Mouse (Mus musculus) ES-E14 (cell line): ENCODE measurements around the gene Ksr2. TPM values are rescaled to one million over a fixed set of nuclear protein-coding genes. Genes with fewer than 3 reads are reported as not detected.
"Not testable (repeated sequence)": the region's sequence is repeated elsewhere in the genome, so short reads cannot be mapped to it uniquely, and the experiment has no call there.

ENCODE experiments used
- DNase-seq: peaks from one replicate; pipeline ENCODE4 v3.0.0-alpha.2; 2013; ENCODE audit warnings: low read depth, low spot score
- H3K27ac ChIP-seq: 2 replicates; pipeline ENCODE4 v1.5.1; 2012; ENCODE audit warnings: low read depth, mild to moderate bottlenecking, low read length, moderate library complexity, mixed read lengths; ENCODE audit not compliant: poor library complexity, insufficient read depth, severe bottlenecking
- H3K36me3 ChIP-seq: 2 replicates; pipeline ENCODE4 v1.6.1; 2012; ENCODE audit warnings: mild to moderate bottlenecking, low read length, moderate library complexity, mixed read lengths; ENCODE audit not compliant: control insufficient read depth, poor library complexity, insufficient read depth, severe bottlenecking
- H3K4me1 ChIP-seq, 2 experiments: fragments of 150-350 bp in 1 of 2; sonication (generic) in 1 of 2; 2 replicates each; pipeline ENCODE4 v1.6.1; 2012; ENCODE audit warnings: low read length in 2 of 2, mild to moderate bottlenecking in 1 of 2, mixed read lengths in 1 of 2; ENCODE audit not compliant: control insufficient read depth in 2 of 2, insufficient read depth in 2 of 2, poor library complexity in 1 of 2
- H3K4me3 ChIP-seq, 2 experiments: fragments of 150-350 bp in 1 of 2; sonication (generic) in 1 of 2; 2 replicates each; pipeline ENCODE4 v1.5.1; 2012; ENCODE audit warnings: low read length in 2 of 2, low read depth in 1 of 2, mild to moderate bottlenecking in 1 of 2, mixed read lengths in 1 of 2; ENCODE audit not compliant: insufficient read depth in 1 of 2, poor library complexity in 1 of 2, severe bottlenecking in 1 of 2
- H3K9ac ChIP-seq: 2 replicates; pipeline ENCODE4 v1.6.1; 2012; ENCODE audit warnings: low read depth, mild to moderate bottlenecking, low read length, mixed read lengths; ENCODE audit not compliant: poor library complexity, insufficient read depth, severe bottlenecking
- H3K9me3 ChIP-seq: fragments of 150-350 bp; sonication (generic); 2 replicates; pipeline ENCODE4 v1.6.1; 2012; ENCODE audit warnings: low read depth, mild to moderate bottlenecking, low read length; ENCODE audit not compliant: control insufficient read depth, insufficient read depth
- CHD2 ChIP-seq: IDR thresholded peaks from 2 replicates; pipeline ENCODE4 v1.6.1; 2014; ENCODE audit warnings: mild to moderate bottlenecking, low read depth, low read length, inconsistent platforms
- HCFC1 ChIP-seq: IDR thresholded peaks from 2 replicates; pipeline ENCODE4 v1.6.1; 2012; ENCODE audit warnings: low read length, inconsistent platforms, borderline replicate concordance; ENCODE audit not compliant: insufficient read depth
- MAFK ChIP-seq: IDR thresholded peaks from 2 replicates; pipeline ENCODE4 v1.6.1; 2014; ENCODE audit warnings: mild to moderate bottlenecking, low read depth, low read length, inconsistent platforms; ENCODE audit not compliant: insufficient read depth
- ZC3H11A ChIP-seq: IDR thresholded peaks from 2 replicates; pipeline ENCODE4 v1.6.1; 2012; ENCODE audit warnings: low read depth, mild to moderate bottlenecking, inconsistent platforms, low read length, borderline replicate concordance
- ZNF384 ChIP-seq: IDR thresholded peaks from 2 replicates; pipeline ENCODE4 v1.6.1; 2012; ENCODE audit warnings: low read depth, low read length, inconsistent platforms
- in situ Hi-C, 2 experiments: fragments of 600-800 bp; cut with MboI; formaldehyde crosslinking; loops; one replicate each; pipeline ENCODE4 v1.15.1; 2025; ENCODE audit warnings: low sequenced_read_pairs in 2 of 2, inconsistent platforms in 1 of 2; ENCODE audit not compliant: unreplicated experiment in 2 of 2
- total RNA-seq: library from RNA; depleted of rRNA; stranded (reverse); fragments of 300-350 nt; gene quantifications from 2 replicates; pipeline ENCODE4 v1.2.3, GENCODE M21; 2012

The Ksr2 gene
- total RNA-seq, 1 experiment: 0.67 TPM

DNA sequence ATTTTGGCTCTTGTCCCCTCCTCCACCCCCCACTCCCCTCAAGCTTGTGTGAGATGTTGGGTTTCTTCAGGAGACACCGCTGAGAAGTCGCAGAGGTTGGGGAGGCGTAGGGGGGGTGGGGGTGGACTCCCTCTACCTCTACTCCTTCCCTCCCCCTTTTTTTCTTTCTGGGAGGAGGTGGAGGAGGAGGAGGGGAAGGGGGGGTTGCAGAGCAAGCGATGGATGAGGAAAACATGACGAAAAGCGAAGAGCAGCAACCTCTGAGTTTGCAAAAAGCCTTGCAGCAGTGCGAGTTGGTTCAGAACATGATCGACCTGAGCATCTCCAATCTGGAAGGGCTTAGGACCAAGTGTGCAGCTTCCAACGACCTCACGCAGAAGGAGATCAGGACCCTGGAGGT is 811 bp downstream of the Ksr2 start:
- H3K36me3 ChIP-seq: 0 out of 2 replicates have a peak, but pooled peaks cover 1% of the 10 kb centered on the region
- peak overlapping the region; percentile 78 to 85 for H3K4me3 ChIP-seq
- no peaks in the 10 kb centered on the region for H3K9me3 ChIP-seq
- TF ChIP-seq ZC3H11A (no peak), HCFC1 (no peak), ZNF384 (no peak), MAFK (no peak), CHD2 (no peak)
- peaks cover 0 to 15% of the 10 kb centered on the region in 2 experiments; a peak in 1 of 4 replicates for H3K4me1 ChIP-seq
- no peak overlapping the region for H3K27ac ChIP-seq
- no peak for DNase-seq
- H3K9ac ChIP-seq: 0 out of 2 replicates have a peak overlapping the region, but pooled peaks have one; percentile 80
- in situ Hi-C loops: no loop called here

DNA sequence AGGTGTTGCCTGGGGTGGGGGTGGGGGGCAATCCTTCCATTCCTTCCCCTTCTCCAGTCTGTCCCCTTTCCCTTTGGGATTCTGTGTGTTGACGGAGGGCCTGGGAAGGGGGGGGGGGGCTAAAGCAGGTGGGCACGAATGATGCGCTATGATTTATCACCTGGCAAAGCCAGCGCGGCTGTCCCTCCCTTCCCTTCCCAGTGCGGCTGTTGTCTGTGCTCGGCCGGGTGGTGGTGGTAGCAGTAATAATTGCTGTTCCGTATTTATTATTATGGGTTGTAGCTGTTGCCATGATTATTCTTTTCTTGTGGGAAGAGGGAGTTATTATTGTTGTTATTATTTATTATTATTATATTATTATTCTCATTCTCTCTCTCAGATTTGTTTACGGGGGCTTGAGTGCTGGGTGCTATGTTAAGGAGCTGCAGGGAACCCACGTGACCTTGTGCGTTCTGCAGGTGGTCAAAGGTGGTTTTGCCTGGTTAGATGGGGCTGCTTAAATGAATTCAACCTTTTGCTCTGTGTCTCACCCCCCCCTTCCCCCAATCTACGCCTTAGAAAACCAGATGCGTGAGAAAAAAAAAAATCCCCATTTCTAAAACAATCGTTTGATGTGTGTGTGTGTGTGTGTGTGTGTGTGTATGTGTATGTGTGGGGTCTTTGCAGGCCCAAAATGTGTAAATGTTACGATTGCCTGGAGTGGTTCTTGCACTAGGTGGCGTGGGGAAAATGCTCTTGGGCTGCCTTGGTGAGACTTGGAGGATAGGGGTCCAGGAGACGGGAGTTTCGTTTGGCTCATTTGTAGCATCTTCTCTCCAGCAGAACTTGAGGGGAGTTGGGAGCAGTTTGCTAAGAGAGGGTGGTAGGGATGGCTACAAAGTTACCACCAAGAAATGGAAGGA is 1.5 kb downstream of the Ksr2 start:
- peak overlapping the region; percentile 7 to 85; a peak in 3 of 4 replicates for H3K4me3 ChIP-seq
- H3K9me3 ChIP-seq: no peaks in the 10 kb centered on the region
- TF ChIP-seq MAFK: no peak
- no peak for TF ChIP-seq CHD2
- H3K9ac ChIP-seq: 0 out of 2 replicates have a peak overlapping the region, but pooled peaks have one; percentile 80
- in situ Hi-C loops: no loop called here
- no peak for DNase-seq
- H3K4me1 ChIP-seq: peaks cover 0 to 15% of the 10 kb centered on the region in 2 experiments; a peak in 1 of 4 replicates
- no peak overlapping the region for H3K27ac ChIP-seq
- H3K36me3 ChIP-seq: 0 out of 2 replicates have a peak, but pooled peaks cover 1% of the 10 kb centered on the region

DNA sequence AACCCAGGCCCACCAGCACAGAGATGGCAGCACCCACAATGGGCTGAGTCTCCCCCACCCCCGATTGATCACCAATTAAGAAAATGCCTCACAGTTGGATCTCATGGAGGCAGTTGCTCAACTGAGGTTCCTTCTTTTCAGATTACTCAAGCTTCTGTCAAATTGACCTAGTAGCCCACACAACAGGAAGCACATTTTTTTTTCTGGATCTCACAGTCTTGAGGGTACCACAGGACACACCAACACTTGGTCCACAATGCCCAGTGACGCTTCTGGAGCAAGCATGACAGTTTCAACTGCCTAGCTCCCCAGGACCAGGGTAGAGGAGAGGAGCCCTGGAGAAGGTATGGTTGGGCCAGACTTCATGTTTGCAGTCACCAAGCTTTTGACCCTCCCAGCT is 3.6 kb downstream of the Ksr2 start:
- Histone ChIP-seq H3K36me3 (0 out of 2 replicates have a peak, but pooled peaks cover 1% of the 10 kb centered on the region), H3K27ac (no peak overlapping the region), H3K9me3 (no peaks in the 10 kb centered on the region), H3K4me3 (no peak overlapping the region), H3K9ac (no peak overlapping the region), H3K4me1 (peaks cover 0 to 6% of the 10 kb centered on the region in 2 experiments; a peak in 1 of 4 replicates)
- no peak for DNase-seq
- in situ Hi-C loops: no loop called here
- TF ChIP-seq CHD2: no peak
- no peak for TF ChIP-seq ZC3H11A
- TF ChIP-seq HCFC1: no peak
- no peak for TF ChIP-seq ZNF384
- no peak for TF ChIP-seq MAFK

DNA sequence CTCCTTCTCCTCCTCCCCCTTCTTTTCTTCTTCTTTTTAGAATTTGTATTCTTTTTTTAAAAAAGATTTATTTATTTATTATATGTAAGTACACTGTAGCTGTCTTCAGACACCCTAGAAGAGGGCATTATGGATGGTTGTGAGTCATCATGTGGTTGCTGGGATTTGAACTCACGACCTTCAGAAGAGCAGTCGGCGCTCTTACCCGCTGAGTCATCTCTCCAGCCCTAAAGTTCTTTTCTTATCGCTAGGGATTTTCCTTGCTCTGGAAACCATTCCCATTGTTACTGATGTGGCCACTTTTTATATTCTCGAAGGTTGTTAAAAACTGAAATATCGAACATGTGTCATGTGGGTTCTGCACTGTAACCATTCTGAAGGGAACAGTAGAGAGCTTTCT is 19.7 kb downstream of the Ksr2 start:
- DNase-seq, H3K27ac ChIP-seq, H3K9me3 ChIP-seq, in situ Hi-C loops, H3K9ac ChIP-seq, H3K4me3 ChIP-seq, H3K4me1 ChIP-seq, H3K36me3 ChIP-seq: not testable (repeated sequence)

DNA sequence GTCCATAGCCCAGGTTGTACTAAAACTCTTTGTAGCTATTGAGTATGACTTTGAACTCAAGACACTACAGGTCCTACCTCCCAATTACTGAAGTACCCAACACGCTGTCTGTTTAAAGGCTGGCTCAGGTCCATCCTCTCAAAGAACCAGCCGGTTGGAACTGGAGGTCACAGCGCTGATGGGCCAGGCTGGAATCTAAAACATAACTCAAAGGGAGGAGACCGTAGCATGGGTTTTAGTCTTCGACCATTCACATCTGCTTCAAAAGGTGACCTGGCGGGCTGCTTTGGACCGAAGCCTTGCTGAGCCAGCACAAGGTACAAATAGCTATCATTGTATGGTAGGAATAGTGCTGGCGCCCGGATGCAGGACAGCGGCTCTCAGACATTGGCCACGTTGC is 26.5 kb downstream of the Ksr2 start:
- Histone ChIP-seq H3K9ac (no peak overlapping the region), H3K4me1 (peaks cover 2 to 20% of the 10 kb centered on the region in 2 experiments; a peak in 3 of 4 replicates), H3K27ac (no peak overlapping the region; the same call in 1 of the 2 replicates), H3K36me3 (no peaks in the 10 kb centered on the region), H3K4me3 (no peak overlapping the region), H3K9me3 (no peaks in the 10 kb centered on the region)
- no peak for DNase-seq
- no peak for TF ChIP-seq ZNF384
- TF ChIP-seq HCFC1: no peak
- TF ChIP-seq CHD2: no peak
- TF ChIP-seq ZC3H11A: no peak
- TF ChIP-seq MAFK: no peak
- in situ Hi-C loops: no loop called here
